ENCODE assay signal across 9 mouse cellular contexts in the genomic region with DNA sequence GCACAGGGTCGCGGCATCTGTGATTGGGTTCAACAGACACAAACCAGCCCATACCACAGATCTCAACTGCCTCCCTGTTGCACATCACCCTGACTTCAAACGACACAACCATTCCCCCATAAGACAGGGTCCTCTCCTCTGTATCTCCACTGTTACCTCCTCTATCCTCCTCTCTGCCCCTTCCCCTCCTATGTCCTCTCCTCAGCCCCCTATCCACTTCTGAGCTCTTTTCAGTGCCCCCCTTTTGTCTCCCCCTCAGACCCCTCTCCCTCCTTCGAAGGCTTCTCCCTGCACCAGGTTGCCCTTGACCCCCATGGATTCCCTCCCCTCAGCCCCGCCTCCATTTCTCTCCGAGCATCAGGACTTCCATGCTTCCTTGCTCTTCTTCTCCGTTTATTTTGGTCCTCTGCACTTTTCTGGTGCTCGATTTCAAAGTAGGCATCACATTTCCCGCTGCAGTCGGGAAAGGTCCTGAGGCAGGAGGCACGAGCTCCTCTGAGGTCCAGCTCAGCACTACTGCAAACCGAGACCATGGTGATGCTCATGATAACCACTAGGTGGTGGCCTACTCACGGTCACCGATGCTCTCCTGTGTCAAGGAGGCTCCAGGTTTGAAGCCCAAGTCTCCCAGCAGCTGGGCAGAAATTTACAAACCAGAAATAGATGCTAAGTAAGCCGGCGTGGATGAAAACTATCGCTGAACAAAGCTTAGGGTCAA. TPM values are rescaled to one million over a fixed set of nuclear protein-coding genes. Genes with fewer than 3 reads are reported as not detected.
A peak's percentile ranks its signal among the peaks of the same experiment; 100 is the strongest.
DNase-seq lines count a peak whose midpoint lies in the region; ATAC-seq and TF ChIP-seq lines count a peak whose summit lies in the region.
"Had no signal": no experiment of that assay in that cellular context is flagged by ENCODE, and none has a peak within 500 bp of the region (broad histone marks: within the 10 kb centered on the region; RNA-seq: fewer than 3 reads in every experiment).

No protein-coding gene starts in this region.

- no peak overlapping the region for H3K9ac ChIP-seq in lung, embryonic 14.5 days
- H3K9ac ChIP-seq: limb, embryonic 15.5 days had no signal

- TF ChIP-seq POLR2A in bone marrow macrophage, adult 2 months (IDR thresholded peaks at IDR 0.05; ENCODE audit: borderline replicate concordance, low read depth, low read length), result no peak
- no peak for TF ChIP-seq POLR2A in olfactory bulb, adult 2 months (IDR thresholded peaks at IDR 0.05; ENCODE audit: insufficient read depth, low read depth, low read length)

- no peaks in the 10 kb centered on the region for H3K27me3 ChIP-seq in lung, embryonic 14.5 days (ENCODE audit: insufficient read depth, low read length)

- peak; percentile 83 for TF ChIP-seq CTCF in bone marrow macrophage, adult 2 months (IDR thresholded peaks at IDR 0.05; ENCODE audit: low read depth, low read length)
- peak; percentile 95 for TF ChIP-seq CTCF in lung, embryonic 14.5 days (IDR thresholded peaks at IDR 0.05; ENCODE audit: low read depth)
- TF ChIP-seq CTCF in olfactory bulb, adult 2 months (IDR thresholded peaks at IDR 0.05; ENCODE audit: insufficient read depth, low read depth, low read length), result peak; percentile 75

- no peak for DNase-seq in frontal cortex, postnatal 14 days (ENCODE audit: low spot score in 2 of 2)
- DNase-seq in heart, postnatal 4 days, result peak; percentile 62
- DNase-seq in kidney, postnatal 4 days, result peak; percentile 66 to 74
- DNase-seq in lung, embryonic 14.5 days, result peak; percentile 93

- no peak overlapping the region for H3K4me2 ChIP-seq in lung, embryonic 14.5 days
- H3K4me2 ChIP-seq: limb, embryonic 15.5 days had no signal

- H3K27ac ChIP-seq in bone marrow macrophage, adult 2 months (ENCODE audit: insufficient read depth, low read depth, low read length), result no peak overlapping the region
- H3K27ac ChIP-seq in lung, embryonic 14.5 days (ENCODE audit: low read depth), result no peak overlapping the region
- no peak overlapping the region for H3K27ac ChIP-seq in olfactory bulb, adult 2 months (ENCODE audit: insufficient read depth, low read depth, low read length)
- H3K27ac ChIP-seq: limb, embryonic 15.5 days had no signal

- no peaks in the 10 kb centered on the region for H3K36me3 ChIP-seq in lung, embryonic 14.5 days (ENCODE audit: insufficient read depth)
- H3K36me3 ChIP-seq: limb, embryonic 15.5 days had no signal

- H3K4me3 ChIP-seq in bone marrow macrophage, adult 2 months (ENCODE audit: insufficient read depth, low read length), result no peak overlapping the region
- no peak overlapping the region for H3K4me3 ChIP-seq in lung, embryonic 14.5 days (ENCODE audit: low read depth, low read length)
- H3K4me3 ChIP-seq in olfactory bulb, adult 2 months (ENCODE audit: insufficient read depth, low read depth, low read length), result no peak overlapping the region
- H3K4me3 ChIP-seq: limb, embryonic 15.5 days had no signal

- H3K4me1 ChIP-seq in bone marrow macrophage, adult 2 months (ENCODE audit: control insufficient read depth, insufficient read depth, low read length), result peaks cover 27% of the 10 kb centered on the region
- no peaks in the 10 kb centered on the region for H3K4me1 ChIP-seq in lung, embryonic 14.5 days (ENCODE audit: insufficient read depth)
- H3K4me1 ChIP-seq in olfactory bulb, adult 2 months (ENCODE audit: control insufficient read depth, insufficient read depth, low read length), result peaks cover 28% of the 10 kb centered on the region

- peak; percentile 71 for ATAC-seq in frontal cortex, adult (ENCODE audit: low TSS enrichment)
- peak; percentile 75; the same call in 1 of the 2 replicates for ATAC-seq in erythroblast, adult 5-6 weeks (replicated peaks; ENCODE audit: low FRiP score, poor library complexity, severe bottlenecking)
- peak; percentile 92 for ATAC-seq in lung, embryonic 14.5 days (ENCODE audit: insufficient read depth)

- 14% methylated on average over 17 of the region's 17 CpGs for WGBS in lung, embryonic 14.5 days
- 16% methylated on average over 17 of the region's 17 CpGs for WGBS in olfactory bulb, adult 2 months

- no peaks in the 10 kb centered on the region for H3K9me3 ChIP-seq in lung, embryonic 14.5 days (ENCODE audit: low read depth, low read length)
- H3K9me3 ChIP-seq: limb, embryonic 15.5 days had no signal

RNA-seq across cellular contexts. Expression of a gene that starts 7.9 kb away (rescaled TPM):
- polyA plus RNA-seq in bone marrow macrophage, adult 2 months (2012; ENCODE audit: insufficient read depth, insufficient read length, missing spikeins), result not detected in 2 replicates
- not detected in 2 replicates for total RNA-seq in erythroblast, adult 5-6 weeks (2015; ENCODE audit: low replicate concordance)
- total RNA-seq in erythroblast, adult 5-6 weeks (2017; ENCODE audit: low replicate concordance), result not detected in 2 replicates
- not detected for total RNA-seq in heart, postnatal 4 days (2021)
- not detected in 2 replicates for polyA plus RNA-seq in lung, embryonic 14.5 days (2014; fragmentation: Nextera tagmentation; extraction: Ambion mirVana)
- polyA plus RNA-seq in olfactory bulb, adult 2 months (2012; ENCODE audit: insufficient read depth, insufficient read length, low replicate concordance, missing spikeins), result not detected in 2 replicates
- polyA plus RNA-seq: limb, embryonic 15.5 days had no signal

RNA-seq across cellular contexts. Expression of a gene that starts 18.8 kb away (rescaled TPM):
- polyA plus RNA-seq in bone marrow macrophage, adult 2 months (2012; ENCODE audit: insufficient read depth, insufficient read length, missing spikeins), result 0.29 TPM in 1 of 2 replicates, not detected in the other
- total RNA-seq in erythroblast, adult 5-6 weeks (2015; ENCODE audit: low replicate concordance), result not detected in 2 replicates
- not detected in 2 replicates for total RNA-seq in erythroblast, adult 5-6 weeks (2017; ENCODE audit: low replicate concordance)
- total RNA-seq in heart, postnatal 4 days (2021), result under 1 TPM; 0.10 to 0.11 TPM
- not detected in 2 replicates for polyA plus RNA-seq in lung, embryonic 14.5 days (2014; fragmentation: Nextera tagmentation; extraction: Ambion mirVana)
- not detected in 2 replicates for polyA plus RNA-seq in olfactory bulb, adult 2 months (2012; ENCODE audit: insufficient read depth, insufficient read length, low replicate concordance, missing spikeins)
- polyA plus RNA-seq: limb, embryonic 15.5 days had no signal

RNA-seq across cellular contexts. Expression of a gene that starts 40.0 kb away (rescaled TPM):
- polyA plus RNA-seq in bone marrow macrophage, adult 2 months (2012; ENCODE audit: insufficient read depth, insufficient read length, missing spikeins), result 32.1 and 35.1 TPM in 2 replicates
- total RNA-seq in erythroblast, adult 5-6 weeks (2015; ENCODE audit: low replicate concordance), result 1.5 TPM in 1 of 2 replicates, not detected in the other
- total RNA-seq in erythroblast, adult 5-6 weeks (2017; ENCODE audit: low replicate concordance), result 1.9 TPM in 1 of 2 replicates, not detected in the other
- 10 to 100 TPM; 19.7 to 21.9 TPM for total RNA-seq in heart, postnatal 4 days (2021)
- polyA plus RNA-seq in lung, embryonic 14.5 days (2014; fragmentation: Nextera tagmentation; extraction: Ambion mirVana), result 49.6 and 55.3 TPM in 2 replicates
- not detected in 2 replicates for polyA plus RNA-seq in olfactory bulb, adult 2 months (2012; ENCODE audit: insufficient read depth, insufficient read length, low replicate concordance, missing spikeins)

RNA-seq across cellular contexts. Expression of a gene that starts 42.7 kb away (rescaled TPM):
- polyA plus RNA-seq in bone marrow macrophage, adult 2 months (2012; ENCODE audit: insufficient read depth, insufficient read length, missing spikeins), result 0.40 and 0.71 TPM in 2 replicates
- not detected in 2 replicates for total RNA-seq in erythroblast, adult 5-6 weeks (2015; ENCODE audit: low replicate concordance)
- total RNA-seq in erythroblast, adult 5-6 weeks (2017; ENCODE audit: low replicate concordance), result not detected in 2 replicates
- total RNA-seq in heart, postnatal 4 days (2021), result 1 to 10 TPM; 3.2 to 3.7 TPM
- polyA plus RNA-seq in lung, embryonic 14.5 days (2014; fragmentation: Nextera tagmentation; extraction: Ambion mirVana), result 5.8 and 7.1 TPM in 2 replicates
- polyA plus RNA-seq in olfactory bulb, adult 2 months (2012; ENCODE audit: insufficient read depth, insufficient read length, low replicate concordance, missing spikeins), result not detected in 2 replicates

RNA-seq across cellular contexts. Expression of a gene that starts 50.5 kb away (rescaled TPM):
- not detected in 2 replicates for polyA plus RNA-seq in bone marrow macrophage, adult 2 months (2012; ENCODE audit: insufficient read depth, insufficient read length, missing spikeins)
- total RNA-seq in erythroblast, adult 5-6 weeks (2015; ENCODE audit: low replicate concordance), result not detected in 2 replicates
- total RNA-seq in erythroblast, adult 5-6 weeks (2017; ENCODE audit: low replicate concordance), result not detected in 2 replicates
- not detected for total RNA-seq in heart, postnatal 4 days (2021)
- polyA plus RNA-seq in lung, embryonic 14.5 days (2014; fragmentation: Nextera tagmentation; extraction: Ambion mirVana), result not detected in 2 replicates
- not detected in 2 replicates for polyA plus RNA-seq in olfactory bulb, adult 2 months (2012; ENCODE audit: insufficient read depth, insufficient read length, low replicate concordance, missing spikeins)

Comparison
In these comparisons a context has a peak if more than half of its experiments do, and no peak if none do; other contexts are left out.
1. DNase-seq: peak in heart, postnatal 4 days (single experiment), kidney, postnatal 4 days (2 of 2) and lung, embryonic 14.5 days (single experiment); none in frontal cortex, postnatal 14 days (0 of 2).
2. RNA of a gene that starts 40.0 kb away (polyA plus RNA-seq): 49.6 to 55.3 TPM in lung, embryonic 14.5 days and 32.1 to 35.1 TPM in bone marrow macrophage, adult 2 months; not detected in olfactory bulb, adult 2 months; every median in the first group is over 10 times any median in the second.
3. Peak in every context shown above with its lines, with median percentiles within 50 percentile points of each other: ATAC-seq and CTCF ChIP-seq.